25 mouse cellular contexts compared by ENCODE assay signal in the genomic region with DNA sequence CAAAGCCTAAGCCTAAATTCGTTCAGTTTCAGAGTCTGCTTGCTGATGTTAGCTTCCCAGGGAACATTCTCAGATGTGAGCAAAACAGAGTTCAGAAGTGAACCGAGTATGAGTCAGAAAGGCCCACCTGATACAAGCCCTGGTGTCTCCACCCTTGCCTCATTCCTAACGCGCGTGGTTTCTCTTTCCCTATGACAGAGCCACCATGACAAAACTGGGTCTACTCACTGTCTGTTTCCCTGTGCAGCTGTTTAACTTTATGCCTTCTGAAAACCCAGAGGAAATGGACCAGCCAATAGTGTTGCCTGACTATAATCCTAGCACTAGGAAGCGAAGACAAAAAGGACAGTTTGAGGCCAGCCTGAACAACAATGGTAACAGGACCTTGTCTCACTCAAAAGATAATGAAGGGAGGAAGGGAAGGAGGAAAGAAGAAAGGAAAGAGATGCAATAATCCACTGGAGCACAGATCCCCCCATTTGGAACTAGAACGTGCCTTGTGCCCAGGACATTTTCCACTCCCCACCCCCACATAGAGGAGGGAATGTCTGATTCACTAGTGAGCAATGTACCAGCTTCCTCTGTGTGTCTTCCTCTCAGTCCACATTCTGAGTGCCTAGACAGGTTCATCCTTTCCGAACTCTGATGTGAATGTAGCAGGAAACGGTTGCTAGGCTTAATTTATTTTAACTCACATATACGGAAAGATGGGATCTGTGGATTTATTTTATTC. TPM values are rescaled to one million over a fixed set of nuclear protein-coding genes. Genes with fewer than 3 reads are reported as not detected.
DNase-seq lines count a peak whose midpoint lies in the region; ATAC-seq and TF ChIP-seq lines count a peak whose summit lies in the region.
"Had no signal": no experiment of that assay in that cellular context is flagged by ENCODE, and none has a peak within 500 bp of the region (broad histone marks: within the 10 kb centered on the region; RNA-seq: fewer than 3 reads in every experiment).

No protein-coding gene starts in this region.

- peaks cover 22% of the 10 kb centered on the region for H3K79me2 ChIP-seq in liver, adult 2 months (ENCODE audit: control insufficient read depth, insufficient read depth, low read length)

- no peak overlapping the region for H3K4me3 ChIP-seq in liver, adult 2 months (ENCODE audit: insufficient read depth, low read depth, low read length)
- H3K4me3 ChIP-seq: embryonic facial prominence, embryonic 10.5 days; erythroblast, embryonic 14.5 days; forebrain, embryonic 10.5 days; forebrain, embryonic 15.5 days; heart, embryonic 10.5 days; hindbrain, embryonic 12.5 days had no signal

- peaks cover 16% of the 10 kb centered on the region for H3K4me1 ChIP-seq in liver, adult 2 months (ENCODE audit: control insufficient read depth, insufficient read depth, low read length)
- H3K4me1 ChIP-seq: embryonic facial prominence, embryonic 10.5 days; forebrain, embryonic 15.5 days; heart, embryonic 10.5 days; hindbrain, embryonic 12.5 days had no signal

- no peak for DNase-seq in liver, adult 2 months (ENCODE audit: extremely low read depth, low read depth, low spot score)
- DNase-seq in liver: no peak
- peak; percentile 86 for DNase-seq in 3T3-L1 (ENCODE audit: low read depth, low spot score)
- peak; percentile 70 for DNase-seq in Muller cell, postnatal 12 days (ENCODE audit: inconsistent ontology term)
- no peak for DNase-seq in natural killer cell, adult 2 months (ENCODE audit: low spot score in 2 of 2)
- no peak for DNase-seq in lung, postnatal 4 days
- DNase-seq in layer of hippocampus, adult 9-10 months (ENCODE audit: low spot score): no peak
- DNase-seq: adrenal gland, adult 8-10 months; adrenal gland, postnatal 36 days; B cell, adult 2 months; cerebellum, adult 2 months; cerebellum, postnatal 10 days; gastrocnemius, postnatal 36 days; heart, adult 18-20 months; heart, postnatal 10 days; heart, postnatal 4 days had no signal

- no peak for TF ChIP-seq CTCF in liver, adult 2 months (IDR thresholded peaks at IDR 0.05; ENCODE audit: low read depth, low read length)

- H3K36me3 ChIP-seq in liver, adult 2 months (ENCODE audit: control insufficient read depth, insufficient read depth, low read length): 0 out of 2 replicates have a peak, but pooled peaks cover 1% of the 10 kb centered on the region
- H3K36me3 ChIP-seq: embryonic facial prominence, embryonic 10.5 days; forebrain, embryonic 10.5 days; forebrain, embryonic 15.5 days; heart, embryonic 10.5 days; hindbrain, embryonic 12.5 days had no signal

- H3K27ac ChIP-seq in liver, adult 2 months (replicated peaks; ENCODE audit: insufficient read depth, low read depth, low read length): peak overlapping the region; percentile 73
- H3K27ac ChIP-seq: embryonic facial prominence, embryonic 10.5 days; forebrain, embryonic 10.5 days; forebrain, embryonic 15.5 days; heart, embryonic 10.5 days; hindbrain, embryonic 12.5 days had no signal

- no peak overlapping the region for H3K9ac ChIP-seq in liver, adult 2 months (ENCODE audit: low read depth, low read length)
- H3K9ac ChIP-seq: forebrain, embryonic 15.5 days; hindbrain, embryonic 12.5 days had no signal

- no peak for TF ChIP-seq POLR2A in liver, adult 2 months (IDR thresholded peaks at IDR 0.05; ENCODE audit: extremely low read depth, insufficient read depth, low read length)

- ATAC-seq in granulocyte monocyte progenitor cell, adult 5-6 weeks (replicated peaks; ENCODE audit: poor library complexity, severe bottlenecking): peak; percentile 42
- ATAC-seq: activated CD4-positive, CD25-positive, alpha-beta regulatory T cell, adult 4 months; forebrain, embryonic 15.5 days; hindbrain, embryonic 16.5 days had no signal

- H3K27me3 ChIP-seq in liver, adult 2 months (ENCODE audit: control insufficient read depth, insufficient read depth, low read length): no peaks in the 10 kb centered on the region
- H3K27me3 ChIP-seq: forebrain, embryonic 15.5 days; hindbrain, embryonic 12.5 days had no signal

- 69% methylated on average over 10 of the region's 10 CpGs for WGBS in liver, adult 2 months

RNA-seq across cellular contexts. Expression of a gene that starts 15.4 kb away (rescaled TPM):
- total RNA-seq in liver, adult 2 months (2014; rRNA removed): 67.7 and 72.0 TPM in 2 replicates
- 13.5 and 13.9 TPM in 2 replicates for polyA plus RNA-seq in liver, adult 2 months (2012; rRNA removed)
- 29.6 and 29.9 TPM in 2 replicates for total RNA-seq in granulocyte monocyte progenitor cell, adult 5-6 weeks (2014; fragmentation: Nextera tagmentation)
- 30.6 and 32.9 TPM in 2 replicates for total RNA-seq in granulocyte monocyte progenitor cell, adult 5-6 weeks (2017)
- polyA plus RNA-seq: activated CD4-positive, CD25-positive, alpha-beta regulatory T cell, adult 4 months; erythroblast, embryonic 14.5 days had no signal

Comparison
In these comparisons a context has a peak if more than half of its experiments do, and no peak if none do; other contexts are left out.
1. DNase-seq: peak in 3T3-L1 (single experiment) and Muller cell, postnatal 12 days (single experiment); none in liver, adult 2 months (single experiment), liver (single experiment), natural killer cell, adult 2 months (0 of 2), lung, postnatal 4 days (0 of 2) and layer of hippocampus, adult 9-10 months (single experiment).